Mouse (Mus musculus): ENCODE measurements at regions not wholly inside any gene's neighbourhood (a gene's known extent, or its start where the extent isn't known, plus 50 kb on each side); places are given as distances from the start of the nearest gene placed in this dataset.
A peak's percentile ranks its signal among the peaks of the same experiment; 100 is the strongest.

DNA sequence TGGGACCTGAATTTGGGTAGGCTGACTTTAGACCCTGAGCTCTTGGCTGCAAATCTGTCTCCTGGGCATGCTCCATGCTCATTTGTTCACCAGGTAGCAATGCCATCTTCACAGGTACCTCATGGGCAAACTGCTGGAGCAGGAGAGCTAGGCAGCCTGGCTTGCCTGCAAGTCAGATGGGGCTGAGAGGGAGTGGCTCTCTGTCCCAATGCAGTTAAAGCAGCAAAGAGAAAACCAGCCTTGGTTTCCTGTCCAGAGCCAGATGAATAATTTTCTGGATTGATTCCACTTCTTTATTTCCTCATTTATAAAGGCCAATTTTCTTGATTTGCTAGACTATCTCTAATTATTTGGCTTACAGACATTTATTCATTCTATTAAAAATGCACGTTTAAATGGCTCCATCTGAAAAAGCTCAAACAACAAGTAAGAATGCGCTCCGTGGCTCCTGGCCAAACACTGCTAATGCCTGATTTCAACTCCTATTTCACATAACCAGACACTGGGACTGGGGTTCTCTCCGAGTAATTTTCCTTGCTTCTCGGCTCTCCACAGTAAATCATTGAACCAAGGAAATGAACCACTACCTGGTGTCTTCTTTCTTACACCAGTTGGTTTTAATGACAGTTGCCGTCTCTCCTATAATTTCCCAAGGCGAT lies 60.5 kb downstream of the Rsl24d1 start:
- DNase-seq (ENCODE audit: low spot score in 2 of 2): no peak

DNA sequence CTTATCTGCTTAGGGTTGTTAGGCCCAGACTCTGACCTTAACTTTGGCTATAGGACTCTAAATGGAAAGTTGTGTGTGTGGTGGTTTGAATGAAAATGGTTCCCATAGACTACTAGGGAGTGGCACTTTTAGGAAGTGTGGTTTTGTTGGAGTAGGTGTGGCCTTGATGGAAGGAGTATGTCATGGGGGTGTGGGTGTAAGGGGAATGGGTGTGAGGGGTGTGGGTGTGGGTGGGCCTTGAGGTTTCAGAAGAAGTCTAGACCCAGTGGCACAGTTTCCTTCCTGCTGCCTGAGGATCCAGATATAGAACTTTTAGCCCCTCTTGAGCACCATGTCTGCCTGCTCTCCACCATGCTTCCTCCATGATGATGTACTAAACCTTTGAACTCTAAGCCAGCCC lies 63.4 kb downstream of the Rsl24d1 start:
- no peak for DNase-seq (ENCODE audit: low spot score in 2 of 2)

DNA sequence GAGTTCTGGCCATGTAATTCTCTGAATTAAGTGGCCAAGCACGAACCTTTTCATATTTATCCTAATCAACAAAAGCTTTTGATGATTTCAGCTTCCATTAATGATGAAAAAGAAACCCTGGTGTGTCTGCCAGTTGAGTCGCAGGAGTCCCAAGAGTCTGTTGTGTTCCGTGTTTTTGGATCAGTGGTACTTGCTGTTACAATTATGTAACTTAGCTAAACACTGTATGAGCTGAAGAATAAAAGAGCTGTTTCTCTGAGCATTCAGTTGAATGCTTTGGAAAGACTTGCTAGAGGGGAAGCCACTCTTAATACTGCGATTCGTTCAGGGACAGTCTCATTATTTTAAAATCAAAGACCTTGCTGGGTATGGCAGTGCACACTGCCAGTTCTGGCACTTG lies 70.1 kb downstream of the Rsl24d1 start:
- DNase-seq (ENCODE audit: low spot score in 2 of 2): no peak

DNA sequence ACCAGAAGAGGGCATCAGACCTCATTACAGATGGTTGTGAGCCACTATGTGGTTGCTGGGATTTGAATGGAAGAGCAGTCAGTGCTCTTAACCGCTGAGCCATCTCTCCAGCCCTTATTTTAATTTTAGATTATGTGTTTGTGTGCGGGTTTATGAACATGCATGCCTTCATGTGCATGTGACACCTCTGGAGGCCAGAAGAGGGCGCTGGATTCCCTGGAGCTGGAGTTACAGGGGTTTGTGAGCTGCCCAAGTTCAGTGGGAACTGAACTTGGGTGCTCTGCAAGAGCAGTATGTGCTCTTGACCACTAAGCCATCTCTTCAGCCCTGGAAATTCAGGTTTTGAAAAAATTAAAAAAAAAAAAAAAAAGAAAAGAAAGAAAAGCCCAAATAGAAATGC lies 71.7 kb downstream of the Rsl24d1 start:
- DNase-seq (ENCODE audit: low spot score in 2 of 2): no peak

DNA sequence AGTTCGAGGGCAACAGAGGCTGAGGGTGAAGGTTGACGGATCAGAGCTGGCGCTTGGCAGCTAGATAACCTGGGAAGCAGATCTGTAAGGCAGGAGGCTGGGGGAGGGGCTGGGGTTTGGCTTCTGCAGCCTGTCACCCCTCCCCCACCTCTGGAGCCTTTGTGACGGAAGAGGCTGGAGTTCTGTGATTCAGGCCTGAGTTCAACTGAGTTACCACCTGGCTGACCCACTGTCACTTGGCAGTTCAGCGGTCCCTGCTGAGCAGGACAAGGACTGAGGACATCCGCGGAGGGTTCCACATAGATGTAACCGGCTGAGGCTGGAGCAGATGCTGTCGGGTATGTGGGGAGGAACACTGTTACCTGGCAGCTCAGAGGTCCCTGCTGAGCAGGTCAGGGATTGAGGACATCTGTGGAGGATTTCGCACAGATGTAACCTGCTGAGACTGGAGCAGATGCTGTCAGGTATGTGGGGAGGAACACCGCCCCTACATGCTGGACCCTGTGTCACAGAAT lies 79.1 kb downstream of the Rsl24d1 start:
- no peak for DNase-seq (ENCODE audit: low spot score in 2 of 2)

DNA sequence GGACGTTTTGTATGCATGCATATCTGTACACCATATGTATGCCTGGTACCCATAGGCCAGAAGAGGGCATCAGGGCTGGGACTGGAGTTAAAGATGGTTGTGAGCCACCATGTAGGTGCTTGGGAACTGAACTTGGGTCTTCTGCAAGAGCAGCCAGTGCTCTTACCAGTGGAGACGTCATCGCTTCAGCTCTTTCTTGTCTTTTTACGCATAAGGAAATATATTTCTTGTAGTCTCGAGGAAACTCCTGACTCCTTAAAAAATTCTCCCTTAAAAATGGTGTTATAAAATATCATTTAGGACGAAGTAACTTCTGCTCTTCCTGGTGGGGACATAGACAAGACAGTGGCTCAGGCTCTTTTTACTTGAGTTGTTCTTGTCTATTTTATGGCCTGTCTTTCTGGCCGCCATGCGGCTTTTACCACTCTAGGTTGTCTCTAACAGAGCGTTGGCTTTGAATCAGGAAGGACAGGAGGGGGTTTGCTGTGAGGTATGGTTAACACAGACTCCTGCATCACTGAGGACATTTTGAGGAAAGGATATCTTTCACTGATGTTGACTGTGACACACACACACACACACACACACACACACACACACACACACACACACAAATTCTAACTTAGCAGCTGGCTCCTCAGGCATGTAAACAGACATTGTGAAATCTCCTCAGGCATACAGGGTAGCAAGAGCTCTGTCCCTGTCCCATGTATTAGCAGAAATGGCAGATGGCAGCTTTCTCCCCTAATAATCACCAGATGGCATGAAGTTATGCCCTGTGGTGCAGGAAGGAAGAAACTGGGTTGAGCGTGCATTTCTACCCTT lies 85.2 kb downstream of the Rsl24d1 start:
- DNase-seq (ENCODE audit: low spot score in 2 of 2): no peak

DNA sequence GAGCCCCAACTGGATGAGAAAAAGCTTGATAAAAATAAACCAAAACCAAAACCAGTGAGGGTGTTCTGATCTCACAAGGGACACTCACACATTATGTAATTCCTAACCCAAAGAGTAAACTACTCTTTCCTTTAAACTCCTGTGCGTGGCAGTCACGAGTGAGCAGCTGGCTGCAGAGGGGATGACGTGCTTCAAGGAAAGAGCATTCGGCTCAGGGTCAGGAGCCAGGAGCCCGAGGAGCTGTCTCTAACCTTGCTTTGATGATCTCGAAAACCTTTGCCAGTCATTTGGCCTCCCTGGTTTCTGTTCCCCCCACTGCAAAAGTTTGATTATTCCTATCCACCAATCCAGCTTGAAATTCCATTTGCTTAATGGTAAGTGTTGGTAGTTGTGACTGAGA lies 109.9 kb downstream of the Rsl24d1 start:
- DNase-seq (ENCODE audit: low spot score in 2 of 2): no peak

DNA sequence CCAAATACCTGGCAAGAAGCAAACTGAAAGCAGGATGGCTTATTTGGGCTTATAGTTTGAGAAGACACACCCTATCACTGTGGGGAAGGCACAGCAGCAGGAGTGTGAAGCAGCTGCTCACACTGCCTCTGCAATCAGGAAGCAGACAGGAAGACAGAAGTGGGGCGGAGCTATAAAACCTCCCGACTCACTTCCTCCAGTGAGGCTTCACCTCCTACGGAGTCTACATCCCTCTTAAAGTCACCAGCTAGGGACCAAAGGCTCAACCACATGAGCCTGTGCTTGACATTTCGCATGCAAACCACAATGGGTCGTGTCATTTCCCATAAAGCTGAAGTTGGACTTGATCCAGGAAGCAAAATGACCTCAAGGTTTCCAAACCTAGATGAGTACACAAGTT lies 127.0 kb downstream of the Rsl24d1 start:
- no peak for DNase-seq (ENCODE audit: low spot score in 2 of 2)

DNA sequence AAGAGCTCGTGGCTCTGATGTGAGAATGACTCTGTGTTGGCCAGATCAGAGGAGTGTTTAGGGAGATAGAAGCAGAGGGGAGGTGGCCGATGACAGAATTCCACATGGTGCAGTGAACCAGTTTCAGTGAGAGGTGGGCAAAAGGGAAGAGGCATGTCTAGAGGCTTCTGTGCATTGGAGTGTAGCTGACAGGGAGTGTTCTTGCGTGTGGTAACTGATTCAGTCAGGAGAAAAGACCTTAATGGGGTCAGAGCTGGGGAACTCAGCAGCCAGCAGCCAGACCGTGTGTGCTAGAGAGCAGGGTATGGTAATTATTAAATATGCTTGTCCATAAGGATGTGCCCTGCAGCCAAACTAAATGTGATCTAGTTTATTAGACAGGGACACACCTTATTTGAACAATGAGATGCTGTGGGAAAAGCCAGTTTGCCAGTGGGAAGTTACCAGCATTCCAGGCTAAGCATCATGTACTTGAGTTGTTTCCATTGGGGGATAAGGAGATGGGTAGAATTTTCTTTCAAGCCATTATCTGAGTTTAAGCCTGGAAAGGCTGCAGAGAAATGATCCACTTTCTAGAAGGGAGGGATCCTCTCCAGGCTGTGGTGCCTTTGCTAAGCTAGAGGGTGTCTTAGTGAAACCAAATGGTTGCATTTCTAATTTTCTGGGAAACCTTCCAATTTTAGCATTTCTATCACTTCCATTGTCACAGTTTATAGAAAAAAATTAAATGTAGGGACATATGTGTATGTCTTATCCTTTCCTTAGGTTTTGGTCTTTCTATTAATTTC lies 129.5 kb downstream of the Rsl24d1 start:
- no peak for DNase-seq (ENCODE audit: low spot score in 2 of 2)

DNA sequence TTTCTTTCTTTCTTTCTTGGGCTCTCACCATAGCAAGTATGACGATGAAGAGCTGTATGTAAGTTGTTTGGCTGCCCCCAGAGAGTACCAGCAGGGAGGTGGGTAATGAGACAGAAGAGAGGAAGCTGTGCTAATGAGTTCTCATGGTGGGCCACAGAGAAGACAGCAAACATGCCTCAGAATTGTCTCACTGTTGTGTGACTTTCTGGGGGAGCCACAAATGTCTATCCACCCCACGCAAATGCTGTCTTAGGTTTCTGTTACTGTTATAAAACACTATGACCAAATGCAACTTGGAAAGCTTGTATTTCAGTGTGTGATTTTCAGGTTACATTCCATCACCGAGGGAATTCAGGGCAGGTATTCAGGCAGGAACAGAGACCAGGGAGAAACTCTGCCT lies 131.0 kb downstream of the Rsl24d1 start:
- no peak for DNase-seq (ENCODE audit: low spot score in 2 of 2)

DNA sequence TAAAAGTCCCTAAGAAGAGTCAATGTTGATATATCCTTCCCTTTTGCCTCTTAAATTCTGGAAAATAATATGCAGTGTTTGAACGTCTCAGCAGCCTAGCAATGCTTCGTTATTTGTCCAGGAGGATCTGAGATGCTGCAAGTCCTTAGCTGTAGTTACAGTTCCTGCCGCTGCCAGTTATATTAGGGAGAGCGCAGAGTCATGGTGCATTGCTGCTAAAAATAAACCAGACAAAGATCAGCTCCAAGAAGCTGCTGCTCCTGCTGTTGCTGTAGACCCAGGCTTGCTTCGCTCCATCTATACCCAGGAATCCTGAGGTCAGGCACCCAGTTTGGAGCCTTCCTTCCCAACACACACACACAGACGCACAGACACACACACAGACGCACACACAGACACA lies 132.3 kb downstream of the Rsl24d1 start:
- DNase-seq (ENCODE audit: low spot score in 2 of 2): no peak

DNA sequence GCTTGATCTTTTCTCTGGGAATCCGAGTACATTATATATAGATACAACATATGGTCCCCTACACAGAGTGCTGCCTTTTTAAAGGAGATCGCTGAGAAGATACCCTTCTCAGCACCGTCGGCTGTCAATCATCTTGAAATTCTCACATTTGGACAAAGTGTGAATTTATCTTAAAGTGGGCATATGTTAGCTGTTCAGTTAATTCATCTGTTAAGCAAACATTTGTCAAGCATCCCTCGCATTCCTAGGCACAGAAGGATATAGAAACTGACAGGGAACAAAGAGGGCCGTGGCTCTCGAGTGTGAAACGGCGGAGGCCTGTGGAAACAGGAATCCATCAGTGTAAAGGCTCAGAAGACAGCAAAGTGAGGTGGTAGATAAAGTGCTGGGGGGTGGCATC lies 144.9 kb downstream of the Rsl24d1 start:
- DNase-seq (ENCODE audit: low spot score in 2 of 2): no peak

DNA sequence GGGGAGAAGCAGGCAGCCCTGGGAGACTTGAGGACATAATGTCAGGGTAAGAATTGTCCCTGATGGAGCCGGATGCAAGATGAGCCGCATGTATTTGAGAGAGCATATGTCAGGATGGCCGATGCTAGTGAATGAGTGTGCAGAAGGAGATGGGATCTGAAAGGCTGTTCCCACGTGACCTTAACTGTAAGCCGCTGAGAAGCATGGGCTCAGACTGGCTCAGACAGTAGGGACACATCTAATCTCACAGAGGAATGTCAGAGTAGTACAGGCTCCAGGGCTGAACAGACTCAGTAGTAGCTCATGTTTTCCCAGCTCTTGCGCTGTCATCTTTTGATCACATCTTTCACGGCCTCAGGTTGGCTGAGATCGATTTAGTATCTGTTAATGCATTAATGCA lies 145.4 kb downstream of the Rsl24d1 start:
- no peak for DNase-seq (ENCODE audit: low spot score in 2 of 2)

DNA sequence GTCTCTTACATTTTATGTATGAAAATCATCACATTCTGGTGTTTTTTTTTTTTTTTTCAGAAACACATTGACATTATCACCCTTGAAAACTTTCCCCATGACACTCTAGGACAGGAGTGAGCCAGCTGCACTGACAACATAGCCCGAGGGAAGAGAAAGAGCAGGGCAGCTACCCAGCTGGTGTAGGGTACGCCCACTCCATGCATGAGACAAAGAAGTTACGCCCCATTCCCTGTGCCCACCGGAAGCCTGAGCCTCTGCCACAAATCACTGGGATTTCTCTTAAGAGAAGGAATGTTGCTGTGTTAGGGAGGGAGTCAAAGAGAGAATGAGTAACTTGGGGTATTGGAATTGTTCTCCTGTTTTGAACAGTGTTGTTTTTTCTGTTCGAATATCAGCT lies 149.5 kb downstream of the Rsl24d1 start:
- DNase-seq (ENCODE audit: low spot score in 2 of 2): no peak

DNA sequence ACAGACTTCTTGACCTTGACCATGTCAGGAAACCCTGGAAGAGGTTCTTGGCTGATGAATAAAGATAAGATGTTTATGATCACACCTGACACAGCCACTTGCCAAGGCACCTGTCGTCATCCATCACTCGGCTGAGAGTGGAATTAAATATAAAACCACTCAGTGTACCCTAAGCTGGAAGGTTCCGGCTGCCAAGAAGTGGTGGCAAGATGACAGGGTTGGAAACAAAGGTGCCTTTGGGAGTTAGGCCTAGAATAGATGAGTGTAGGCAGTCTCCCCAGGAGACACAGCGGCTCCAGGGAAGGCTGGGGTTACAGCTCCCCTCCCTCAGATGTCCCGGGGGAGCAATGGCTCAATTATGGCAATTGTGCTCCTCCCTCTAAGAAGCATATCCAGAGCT lies 157.0 kb downstream of the Rsl24d1 start:
- DNase-seq (ENCODE audit: low spot score in 2 of 2): peak in 1 of 2 experiments; percentile 19

DNA sequence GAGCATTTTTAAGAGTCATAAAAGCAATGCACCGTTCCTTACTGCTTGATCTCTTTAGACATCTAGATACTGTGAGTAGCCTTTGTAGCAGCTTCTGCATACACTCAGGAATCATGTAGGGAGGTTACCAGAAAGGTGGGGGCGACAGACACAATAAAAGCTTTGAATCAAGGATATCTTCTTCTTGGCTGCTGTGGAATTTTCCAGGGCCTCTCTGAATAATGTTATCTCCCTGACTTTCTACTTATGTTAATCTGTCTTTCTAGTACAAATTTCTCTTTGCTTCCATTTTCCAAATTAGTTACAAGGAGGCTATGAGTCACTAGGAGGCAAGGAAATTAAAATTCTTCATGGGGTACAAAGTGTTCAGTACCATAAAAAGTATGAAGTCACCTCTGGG lies 159.4 kb downstream of the Rsl24d1 start:
- no peak for DNase-seq (ENCODE audit: low spot score in 2 of 2)

DNA sequence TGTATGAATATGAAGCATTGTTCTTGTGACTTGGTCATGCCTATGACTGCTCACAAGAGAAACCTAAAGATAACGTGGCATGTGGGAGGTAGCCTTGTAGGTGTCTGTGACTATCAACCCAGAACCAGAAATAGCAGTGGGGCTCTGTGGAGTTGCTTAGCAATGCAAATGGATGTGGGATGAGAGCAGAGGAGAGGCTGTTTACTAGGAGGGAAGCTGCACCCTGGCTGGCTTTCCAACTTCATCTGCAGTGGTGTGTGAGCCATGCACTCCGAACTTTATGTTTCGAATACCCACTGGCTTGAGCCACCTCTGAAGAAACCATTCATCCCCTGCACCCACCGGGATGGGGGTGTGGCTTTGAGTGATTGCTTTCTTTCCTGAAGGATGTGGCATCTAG lies 160.5 kb downstream of the Rsl24d1 start:
- DNase-seq (ENCODE audit: low spot score in 2 of 2): no peak

DNA sequence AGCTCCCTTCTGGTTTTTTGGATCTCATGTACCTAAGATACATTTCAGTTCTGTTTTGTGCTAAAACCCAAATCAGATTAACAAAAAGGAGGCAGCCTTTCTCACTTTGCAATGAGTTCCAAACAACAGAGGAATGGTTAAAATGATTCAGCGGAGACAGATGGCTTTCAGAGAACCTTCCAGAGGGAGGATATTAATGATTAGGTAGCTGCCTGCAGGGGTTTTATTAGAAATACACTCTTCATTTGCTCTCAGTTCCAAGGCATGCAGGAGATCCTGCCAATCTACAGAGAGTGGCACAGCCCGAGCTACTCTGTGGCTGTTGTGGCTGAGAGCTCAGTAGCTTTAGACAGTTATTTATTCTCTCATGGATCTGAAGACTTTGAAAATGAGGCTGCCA lies 162.4 kb downstream of the Rsl24d1 start:
- DNase-seq (ENCODE audit: low spot score in 2 of 2): no peak

DNA sequence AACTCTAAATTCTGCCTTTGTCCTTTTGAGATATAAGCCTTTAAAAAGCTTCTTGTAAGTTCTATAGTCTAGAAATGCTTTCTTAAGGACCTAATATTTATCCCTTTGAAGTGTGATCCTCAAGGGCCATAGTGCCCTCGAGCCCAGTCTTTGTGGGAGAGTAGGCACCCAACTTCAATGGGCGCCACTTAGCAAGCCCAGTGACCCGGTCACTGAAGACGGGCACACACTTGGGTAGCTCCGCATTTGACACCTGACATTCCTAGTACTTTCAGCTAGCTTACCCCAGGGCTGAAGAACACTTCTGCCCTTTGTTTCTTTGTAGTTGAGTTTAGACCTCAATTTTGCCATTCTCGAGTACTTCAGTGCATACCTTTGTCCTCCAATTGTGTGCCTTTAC lies 182.1 kb downstream of the Rsl24d1 start:
- DNase-seq (ENCODE audit: low spot score in 2 of 2): no peak

DNA sequence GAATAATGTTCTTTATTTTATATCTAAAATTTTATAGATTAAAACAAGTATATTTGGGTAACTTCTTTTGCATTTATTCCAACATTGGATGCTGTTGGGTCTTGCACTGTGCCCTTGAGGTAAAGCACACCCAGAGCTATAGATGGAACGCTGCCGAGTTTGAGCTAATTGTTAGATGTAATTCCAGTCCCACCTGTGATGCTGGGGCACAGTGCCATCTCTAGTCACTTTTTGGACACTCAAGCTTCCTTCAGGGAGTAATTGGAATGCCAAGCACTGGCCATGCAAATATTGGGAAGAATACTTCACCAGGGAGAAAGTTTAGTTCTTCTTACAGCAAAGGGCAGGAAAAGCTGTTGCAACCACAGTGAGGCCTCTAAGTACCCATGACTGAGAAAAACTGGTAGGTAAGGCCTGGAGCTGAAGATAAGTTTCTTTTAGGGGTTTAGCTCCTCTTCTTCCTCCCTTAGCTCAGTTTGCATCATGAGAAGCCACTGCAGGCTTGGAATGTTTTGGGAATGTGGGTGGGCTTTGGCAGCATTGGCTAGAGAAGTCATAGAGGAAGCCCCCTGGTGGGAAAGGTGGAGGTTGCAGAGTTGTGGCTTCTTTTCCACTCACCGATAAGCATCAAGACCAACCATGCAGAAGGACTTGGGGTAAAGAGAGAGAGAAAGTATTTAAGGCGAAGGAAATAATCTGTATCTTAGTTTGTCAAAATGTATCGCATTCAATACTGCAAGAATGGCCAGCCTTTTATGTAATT lies 189.1 kb downstream of the Rsl24d1 start:
- DNase-seq (ENCODE audit: low spot score in 2 of 2): no peak

DNA sequence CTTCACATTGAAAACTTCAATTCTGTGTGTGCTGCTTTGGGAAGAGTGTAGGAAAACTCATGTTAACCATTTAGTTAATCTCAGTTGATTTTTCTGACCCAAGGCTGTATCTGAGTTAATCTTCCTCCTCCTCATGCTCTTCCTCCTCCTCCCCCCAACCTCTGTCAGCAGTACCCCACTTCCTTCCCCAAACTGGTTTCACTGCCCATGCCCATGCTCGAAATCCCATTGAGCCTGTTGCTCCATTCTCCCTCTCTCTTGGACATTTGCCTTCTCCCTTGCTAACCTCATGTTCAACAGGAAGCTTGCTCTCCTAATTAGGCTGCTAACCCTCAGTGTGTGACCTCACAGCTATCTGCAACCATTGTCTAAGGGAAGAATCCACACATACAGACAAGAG lies 203.8 kb downstream of the Rsl24d1 start:
- DNase-seq (ENCODE audit: low spot score in 2 of 2): no peak
